ENCODE assay signal across 16 mouse cellular contexts in genomic region chr10:60893130-60893809, GRCm38 (mm10).
A peak's percentile ranks its signal among the peaks of the same experiment; 100 is the strongest.
DNase-seq lines count a peak whose midpoint lies in the region; ATAC-seq lines count a peak whose summit lies in the region.
"Had no signal": no experiment of that assay in that cellular context is flagged by ENCODE, and none has a peak within 500 bp of the region (broad histone marks: within the 10 kb centered on the region; RNA-seq: fewer than 3 reads in every experiment).

No protein-coding gene starts in this region.

- peaks cover 20% of the 10 kb centered on the region for H3K4me1 ChIP-seq in kidney, embryonic 16.5 days (ENCODE audit: insufficient read depth, low read length)
- peaks cover 36% of the 10 kb centered on the region for H3K4me1 ChIP-seq in forebrain, embryonic 12.5 days
- peaks cover 35% of the 10 kb centered on the region for H3K4me1 ChIP-seq in hindbrain, embryonic 13.5 days (replicated peaks)
- H3K4me1 ChIP-seq in midbrain, embryonic 15.5 days = peaks cover 35% of the 10 kb centered on the region
- H3K4me1 ChIP-seq: megakaryocyte, embryonic 14.5 days had no signal

- WGBS in kidney, embryonic 16.5 days = 36% methylated on average over 22 of the region's 22 CpGs
- 46% methylated on average over 22 of the region's 22 CpGs for WGBS in forebrain, embryonic 12.5 days
- 53% methylated on average over 22 of the region's 22 CpGs for WGBS in hindbrain, embryonic 13.5 days
- WGBS in midbrain, embryonic 15.5 days = 39% methylated on average over 22 of the region's 22 CpGs

- DNase-seq in kidney, adult 9 months = no peak
- DNase-seq in urinary bladder, postnatal 25 days (ENCODE audit: low spot score) = no peak
- no peak for DNase-seq in adrenal gland, postnatal 4 days (ENCODE audit: low spot score in 2 of 2)
- DNase-seq in spleen, postnatal 10 days (ENCODE audit: low spot score in 2 of 2) = no peak
- DNase-seq: adrenal gland, postnatal 25 days; cerebellum, adult 11 months; lung, adult 2 months; thymus, postnatal 25 days had no signal

- H3K27ac ChIP-seq in kidney, embryonic 16.5 days (ENCODE audit: low read length) = 0 out of 2 replicates have a peak overlapping the region, but pooled peaks have one; percentile 13
- H3K27ac ChIP-seq in forebrain, embryonic 12.5 days = peak overlapping the region; percentile 82
- H3K27ac ChIP-seq in hindbrain, embryonic 13.5 days = peak overlapping the region; percentile 64
- H3K27ac ChIP-seq in midbrain, embryonic 15.5 days = peak overlapping the region; percentile 56
- H3K27ac ChIP-seq: embryonic facial prominence, embryonic 15.5 days; heart, embryonic 15.5 days; intestine, embryonic 15.5 days had no signal

- no peaks in the 10 kb centered on the region for H3K36me3 ChIP-seq in kidney, embryonic 16.5 days (ENCODE audit: insufficient read depth, low read length)
- H3K36me3 ChIP-seq in forebrain, embryonic 12.5 days (replicated peaks) = no peaks in the 10 kb centered on the region
- no peaks in the 10 kb centered on the region for H3K36me3 ChIP-seq in hindbrain, embryonic 13.5 days
- no peaks in the 10 kb centered on the region for H3K36me3 ChIP-seq in midbrain, embryonic 15.5 days (replicated peaks)
- H3K36me3 ChIP-seq: embryonic facial prominence, embryonic 15.5 days; heart, embryonic 15.5 days; intestine, embryonic 15.5 days had no signal

- ATAC-seq in kidney, embryonic 16.5 days (ENCODE audit: low FRiP score, low TSS enrichment) = peak; percentile 40; the same call in 1 of the 2 replicates
- peak; percentile 70 for ATAC-seq in forebrain, embryonic 12.5 days (ENCODE audit: low FRiP score)
- ATAC-seq in hindbrain, embryonic 13.5 days (ENCODE audit: low FRiP score) = peak; percentile 57
- ATAC-seq in midbrain, embryonic 15.5 days (replicated peaks) = peak; percentile 51
- ATAC-seq: intestine, embryonic 15.5 days had no signal

- 0 out of 2 replicates have a peak overlapping the region, but pooled peaks have one; percentile 9 for H3K4me2 ChIP-seq in kidney, embryonic 16.5 days (replicated peaks; ENCODE audit: low read depth, low read length)
- peak overlapping the region; percentile 29 for H3K4me2 ChIP-seq in forebrain, embryonic 12.5 days
- peak overlapping the region; percentile 30 for H3K4me2 ChIP-seq in hindbrain, embryonic 13.5 days
- H3K4me2 ChIP-seq in midbrain, embryonic 15.5 days = peak overlapping the region; percentile 29
- H3K4me2 ChIP-seq: embryonic facial prominence, embryonic 15.5 days; heart, embryonic 15.5 days; intestine, embryonic 15.5 days had no signal

- H3K9me3 ChIP-seq in kidney, embryonic 16.5 days (ENCODE audit: low read length) = no peaks in the 10 kb centered on the region
- H3K9me3 ChIP-seq in forebrain, embryonic 12.5 days = no peaks in the 10 kb centered on the region
- H3K9me3 ChIP-seq in hindbrain, embryonic 13.5 days = no peaks in the 10 kb centered on the region
- H3K9me3 ChIP-seq in midbrain, embryonic 15.5 days = no peaks in the 10 kb centered on the region
- H3K9me3 ChIP-seq: embryonic facial prominence, embryonic 15.5 days; heart, embryonic 15.5 days; intestine, embryonic 15.5 days; megakaryocyte, embryonic 14.5 days had no signal

- H3K9ac ChIP-seq in kidney, embryonic 16.5 days (replicated peaks; ENCODE audit: low read length) = no peak overlapping the region
- H3K9ac ChIP-seq in forebrain, embryonic 12.5 days = no peak overlapping the region
- H3K9ac ChIP-seq in hindbrain, embryonic 13.5 days = 0 out of 2 replicates have a peak overlapping the region, but pooled peaks have one; percentile 10
- 0 out of 2 replicates have a peak overlapping the region, but pooled peaks have one; percentile 14 for H3K9ac ChIP-seq in midbrain, embryonic 15.5 days
- H3K9ac ChIP-seq: embryonic facial prominence, embryonic 15.5 days; heart, embryonic 15.5 days; intestine, embryonic 15.5 days had no signal

- no peak overlapping the region for H3K4me3 ChIP-seq in kidney, embryonic 16.5 days (ENCODE audit: low read length)
- H3K4me3 ChIP-seq in forebrain, embryonic 12.5 days (replicated peaks) = no peak overlapping the region
- H3K4me3 ChIP-seq in hindbrain, embryonic 13.5 days = no peak overlapping the region
- H3K4me3 ChIP-seq in midbrain, embryonic 15.5 days = no peak overlapping the region
- H3K4me3 ChIP-seq: embryonic facial prominence, embryonic 15.5 days; heart, embryonic 15.5 days; intestine, embryonic 15.5 days; megakaryocyte, embryonic 14.5 days had no signal

- no peaks in the 10 kb centered on the region for H3K27me3 ChIP-seq in kidney, embryonic 16.5 days (ENCODE audit: insufficient read depth, low read length)
- no peaks in the 10 kb centered on the region for H3K27me3 ChIP-seq in forebrain, embryonic 12.5 days
- peaks cover 11% of the 10 kb centered on the region; the same call in 1 of the 2 replicates for H3K27me3 ChIP-seq in hindbrain, embryonic 13.5 days
- no peaks in the 10 kb centered on the region for H3K27me3 ChIP-seq in midbrain, embryonic 15.5 days (replicated peaks)
- H3K27me3 ChIP-seq: embryonic facial prominence, embryonic 15.5 days; heart, embryonic 15.5 days; intestine, embryonic 15.5 days had no signal

Comparison
In these comparisons a context has a peak if more than half of its experiments do, and no peak if none do; other contexts are left out.
1. H3K27ac ChIP-seq: peak in every context shown above with its lines; median percentile 82 in forebrain, embryonic 12.5 days; 64 in hindbrain, embryonic 13.5 days; 56 in midbrain, embryonic 15.5 days; 13 in kidney, embryonic 16.5 days.
2. H3K9ac ChIP-seq: peak in hindbrain, embryonic 13.5 days (single experiment) and midbrain, embryonic 15.5 days (single experiment); none in kidney, embryonic 16.5 days (single experiment) and forebrain, embryonic 12.5 days (single experiment).
3. Peak in every context shown above with its lines, with median percentiles within 50 percentile points of each other: ATAC-seq and H3K4me2 ChIP-seq.